Mouse (Mus musculus) cerebellum, postnatal 4 days (tissue): ENCODE measurements at regions not wholly inside any gene's neighbourhood (a gene's known extent, or its start where the extent isn't known, plus 50 kb on each side); places are given as distances from the start of the nearest gene placed in this dataset.

Source experiments
- DNase-seq, 2 experiments: peaks; one replicate each; pipeline ENCODE4 v3.0.0; 2022; ENCODE audit warnings: low spot score in 2 of 2, mixed read lengths in 1 of 2

DNA sequence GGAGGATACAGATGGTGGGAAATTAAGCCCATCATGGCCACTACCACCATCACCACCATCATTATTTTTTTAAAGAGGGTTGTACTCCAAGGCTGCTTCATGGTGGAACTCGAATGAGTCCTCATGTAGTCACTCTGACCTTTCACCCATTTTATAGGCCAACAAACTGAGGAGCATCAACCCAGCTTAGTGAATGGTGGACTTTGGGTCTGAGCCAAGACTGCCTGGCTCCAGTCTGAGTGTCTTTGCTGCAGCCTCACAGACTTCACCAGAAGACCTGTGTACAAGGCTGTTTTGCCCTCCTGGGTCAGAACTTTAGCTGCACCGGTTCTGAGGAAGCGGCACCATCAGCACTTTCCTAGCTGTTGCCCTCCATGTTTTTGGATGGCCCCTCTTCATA lies 184.4 kb downstream of the Emx2 start:
- no peak for DNase-seq

GRCm38 (mm10) chr19:59646231-59646630 lies 188.1 kb downstream of the Emx2 start:
- no peak for DNase-seq

DNA sequence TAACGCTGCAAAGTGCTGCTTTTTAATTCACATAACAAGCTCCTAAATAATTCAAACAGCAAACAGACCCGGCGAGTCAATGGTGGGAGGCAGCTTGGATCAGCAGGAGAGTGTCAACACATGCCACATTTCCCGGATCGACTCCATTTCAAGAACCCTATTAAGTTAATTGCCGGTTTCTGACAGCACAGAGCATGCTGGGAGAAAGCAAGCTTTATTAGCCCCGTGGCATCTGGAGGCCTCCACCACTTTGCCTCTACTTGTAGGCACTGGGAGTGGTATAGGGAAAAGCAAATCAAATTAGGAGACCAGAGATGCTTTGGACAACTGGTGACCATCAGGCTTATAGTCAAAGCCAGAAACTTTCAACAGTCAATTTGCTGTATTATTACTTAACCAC lies 188.5 kb downstream of the Emx2 start:
- no peak for DNase-seq

DNA sequence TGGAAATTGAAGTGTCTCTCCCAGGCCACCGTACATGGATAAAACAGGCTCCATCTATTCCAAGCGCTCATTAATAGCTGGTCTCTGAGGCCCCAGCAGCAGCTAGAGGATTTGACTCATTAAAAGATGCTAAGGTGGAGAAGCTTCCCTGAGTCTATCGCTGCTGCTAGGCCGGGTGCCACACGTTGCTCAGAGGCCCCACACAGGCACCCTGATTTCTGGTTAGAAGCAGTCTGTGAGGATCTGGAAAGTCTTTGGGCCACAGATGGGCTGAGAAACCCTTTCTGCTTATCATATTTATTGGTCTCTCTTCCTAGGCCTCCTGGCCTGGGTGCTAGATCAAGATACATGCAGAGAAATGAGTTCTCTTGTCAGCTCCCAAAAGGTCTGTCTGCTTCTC lies 191.2 kb downstream of the Emx2 start:
- DNase-seq, result no peak

GRCm38 (mm10) chr19:59650611-59651329 lies 192.6 kb downstream of the Emx2 start:
- DNase-seq, result no peak

DNA sequence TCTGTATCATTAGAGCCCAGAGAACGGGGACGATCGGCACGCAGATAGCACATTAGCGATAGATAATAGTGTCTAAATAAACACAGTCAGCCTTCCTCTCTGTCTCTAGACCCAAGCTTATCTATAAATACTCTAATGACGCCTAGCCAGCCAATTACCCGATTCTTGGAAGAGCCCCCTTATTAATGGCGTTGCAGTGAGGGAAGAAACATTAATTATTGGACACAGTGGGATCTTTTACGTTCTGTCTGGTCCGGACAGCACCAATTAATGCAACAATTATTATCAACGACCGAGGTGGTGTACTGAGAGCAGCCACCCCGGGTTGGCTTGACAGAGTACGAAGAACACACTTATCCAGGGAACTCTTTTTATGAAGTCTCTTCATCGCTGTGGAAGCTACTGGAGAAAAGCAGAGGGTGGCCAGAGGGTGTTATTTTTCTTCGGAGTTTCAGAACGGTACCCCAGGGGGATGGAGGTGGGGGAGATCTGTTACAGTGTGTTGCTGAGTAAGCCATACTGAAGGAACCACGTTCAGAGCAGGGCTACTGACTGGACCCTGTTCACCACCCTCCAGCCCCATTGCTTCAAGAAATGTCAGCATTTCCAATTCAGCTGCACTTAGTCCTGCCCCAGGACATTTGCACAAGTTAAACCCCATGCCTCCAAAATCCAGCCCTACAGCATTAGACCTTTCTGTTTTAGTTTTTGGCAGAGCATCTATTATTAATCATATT lies 195.6 kb downstream of the Emx2 start:
- no peak for DNase-seq

DNA sequence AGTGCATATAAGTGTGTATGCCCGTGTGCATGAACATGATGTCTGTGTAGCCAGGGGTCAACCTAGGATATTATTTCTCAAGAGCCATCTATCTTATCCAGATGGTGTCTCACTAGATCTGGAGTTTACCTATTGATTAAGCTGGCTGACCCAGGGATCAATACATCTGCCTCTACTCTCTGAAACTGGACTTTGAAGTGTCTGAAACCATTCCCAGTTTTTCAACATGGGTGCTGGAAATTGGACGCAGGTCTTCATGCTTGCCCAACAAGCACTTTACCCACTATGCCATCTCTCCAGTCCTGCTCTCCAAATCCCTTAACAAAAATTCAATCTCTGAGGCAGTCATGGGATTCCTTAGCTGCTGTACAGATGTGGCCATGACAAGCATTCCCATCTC lies 197.1 kb downstream of the Emx2 start:
- DNase-seq, result no peak

DNA sequence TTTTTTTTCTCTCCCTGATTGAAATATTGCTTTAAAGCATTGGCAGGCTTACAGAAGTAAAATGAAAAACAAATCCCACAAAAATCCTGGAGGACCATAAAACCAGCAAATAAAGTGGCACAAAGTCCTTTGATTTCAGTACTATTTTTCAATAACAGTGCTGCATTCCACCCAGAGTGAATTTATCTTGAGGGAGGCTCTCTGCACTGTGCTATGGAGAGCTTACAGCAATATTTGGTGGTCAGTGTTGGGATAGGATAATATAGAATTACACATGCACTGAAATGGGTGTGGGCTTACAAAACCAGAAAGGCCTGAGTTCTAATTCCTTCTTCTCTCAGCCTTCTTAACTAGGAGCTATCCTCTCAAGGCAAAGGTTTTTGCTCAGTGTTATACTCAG lies 211.6 kb downstream of the Emx2 start:
- DNase-seq, result no peak

DNA sequence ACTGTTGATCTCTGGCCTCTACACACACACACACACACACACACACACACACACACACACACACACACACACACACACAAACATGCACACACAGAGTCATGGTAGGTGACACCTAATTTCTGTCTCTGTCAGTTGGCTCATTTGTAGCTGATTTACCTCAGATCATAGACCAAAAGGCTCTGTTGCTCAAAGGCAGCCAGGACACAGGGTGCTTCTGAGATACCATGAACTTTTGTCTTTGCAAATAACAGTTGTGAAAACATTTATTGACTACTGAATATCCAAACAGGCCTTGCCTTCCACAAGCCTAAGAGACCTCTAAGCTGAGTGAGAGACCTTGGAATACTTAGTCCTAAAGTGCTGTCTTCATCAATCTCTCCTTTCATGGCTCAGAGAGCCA lies 215.4 kb downstream of the Emx2 start:
- DNase-seq, result no peak

- no peak for DNase-seq
Measured at GRCm38 (mm10) chr19:59679191-59679590, 221.0 kb downstream of the Emx2 start.

DNA sequence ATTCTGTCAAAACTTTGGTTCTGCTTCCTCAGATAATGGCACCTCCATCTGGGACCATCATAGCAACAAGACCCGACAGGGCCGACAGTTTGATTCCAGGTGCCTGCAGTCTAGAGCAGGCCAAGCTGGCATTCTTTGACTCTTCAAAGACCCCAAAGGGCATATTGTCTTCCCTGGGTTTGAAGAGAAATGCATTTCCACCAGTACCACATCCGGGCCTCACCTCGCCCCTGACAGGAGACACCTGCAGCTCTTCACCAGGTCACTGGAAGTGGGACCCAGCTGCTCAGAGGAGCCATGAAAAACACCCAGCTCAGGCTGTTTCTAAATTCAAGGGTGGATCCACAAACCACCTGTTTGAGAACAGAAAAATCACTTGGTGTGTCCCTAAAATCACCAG lies 222.2 kb downstream of the Emx2 start:
- DNase-seq, result no peak

DNA sequence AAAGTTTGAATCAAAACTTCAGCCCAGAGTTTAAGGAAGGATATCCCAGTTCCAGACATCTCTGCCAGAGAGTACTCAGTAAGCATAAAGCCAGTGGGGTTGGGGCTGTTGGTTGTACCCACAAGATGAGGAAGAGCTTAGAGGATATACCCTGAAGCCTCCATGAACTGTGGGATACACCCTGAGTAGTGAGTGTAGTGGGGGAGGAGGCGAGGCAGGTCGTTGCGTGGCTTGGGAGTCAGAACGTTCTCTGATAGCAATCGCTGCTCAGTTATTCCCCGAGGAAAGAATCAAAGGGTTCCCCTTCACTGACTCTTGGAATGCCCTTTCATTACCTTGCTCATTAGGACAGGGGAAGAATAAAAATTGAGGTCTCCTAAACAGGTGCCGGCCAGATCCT lies 226.1 kb downstream of the Emx2 start:
- DNase-seq, result no peak

- no peak for DNase-seq
Measured at GRCm38 (mm10) chr19:59685826-59686717, 227.9 kb downstream of the Emx2 start.

DNA sequence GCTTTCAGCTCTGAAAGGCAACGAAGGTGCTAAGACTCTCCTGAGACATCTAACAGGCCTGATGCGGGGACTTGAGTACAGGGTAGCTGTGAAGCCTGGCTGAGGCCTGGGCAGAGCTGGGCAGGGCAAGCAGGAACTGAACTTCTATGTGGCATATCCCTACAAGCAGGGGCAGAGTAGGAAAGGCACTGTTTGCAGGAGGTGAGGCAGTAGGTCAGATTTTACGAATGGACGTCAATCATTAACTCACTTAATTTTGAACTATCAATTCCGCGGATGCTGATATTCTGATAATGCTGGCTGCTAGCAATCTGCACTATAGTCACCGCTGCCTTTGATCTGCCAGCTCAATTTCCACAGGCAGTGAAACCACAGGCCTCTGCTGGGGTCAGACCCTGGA lies 229.0 kb downstream of the Emx2 start:
- no peak for DNase-seq

DNA sequence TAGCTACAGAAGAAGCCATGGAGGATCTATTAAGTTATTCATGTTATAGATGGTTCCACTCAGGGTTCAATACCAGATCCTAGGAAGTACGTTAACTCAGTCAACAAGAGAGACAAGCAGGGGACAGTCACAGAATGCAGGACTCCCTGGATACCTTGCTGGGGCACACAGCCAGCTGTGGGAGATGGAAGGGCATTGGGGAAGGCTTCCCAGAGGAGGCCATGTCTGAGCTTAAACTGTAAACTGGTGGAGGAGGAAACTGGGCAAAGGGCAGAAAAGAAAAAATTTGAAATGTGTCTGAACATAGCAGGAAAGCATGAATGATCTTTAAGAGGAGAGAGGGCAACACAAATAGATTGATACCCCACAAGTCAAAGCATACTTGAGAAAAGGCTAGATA lies 229.5 kb downstream of the Emx2 start:
- no peak for DNase-seq

DNA sequence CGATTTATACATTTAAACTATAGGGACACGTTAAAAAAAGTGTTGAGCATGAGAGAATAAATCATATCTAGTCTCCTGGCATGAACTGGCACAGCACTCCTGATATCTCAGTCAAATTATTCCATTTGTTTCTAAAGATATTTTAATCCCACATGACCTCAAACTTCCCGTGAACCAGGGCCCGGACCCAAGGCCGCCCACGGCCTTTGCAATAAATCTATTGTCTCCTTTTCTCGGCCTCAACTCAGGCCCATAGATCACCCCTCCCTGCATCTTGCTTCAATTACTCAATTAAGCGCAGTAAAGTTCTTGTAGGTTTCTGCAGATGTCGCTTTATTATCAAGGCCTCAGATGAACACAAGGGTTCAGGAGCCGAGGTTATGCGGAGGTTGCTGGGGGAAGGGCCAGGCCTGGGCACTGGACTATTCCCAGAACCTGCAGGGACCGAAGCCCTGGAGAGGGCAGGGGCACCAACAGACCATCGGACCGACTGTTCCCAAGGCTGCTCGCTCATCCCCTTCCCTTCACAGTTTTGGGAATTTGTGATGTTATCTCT lies 233.4 kb downstream of the Emx2 start:
- DNase-seq, result no peak

GRCm38 (mm10) chr19:59697628-59698027 lies 239.5 kb downstream of the Emx2 start:
- peak in 1 of 2 experiments; percentile 43 for DNase-seq

- no peak for DNase-seq
Measured at GRCm38 (mm10) chr19:59700187-59700586, 242.0 kb downstream of the Emx2 start.

GRCm38 (mm10) chr19:59707106-59707505 lies 236.3 kb downstream of the Rab11fip2 start:
- DNase-seq, result no peak

DNA sequence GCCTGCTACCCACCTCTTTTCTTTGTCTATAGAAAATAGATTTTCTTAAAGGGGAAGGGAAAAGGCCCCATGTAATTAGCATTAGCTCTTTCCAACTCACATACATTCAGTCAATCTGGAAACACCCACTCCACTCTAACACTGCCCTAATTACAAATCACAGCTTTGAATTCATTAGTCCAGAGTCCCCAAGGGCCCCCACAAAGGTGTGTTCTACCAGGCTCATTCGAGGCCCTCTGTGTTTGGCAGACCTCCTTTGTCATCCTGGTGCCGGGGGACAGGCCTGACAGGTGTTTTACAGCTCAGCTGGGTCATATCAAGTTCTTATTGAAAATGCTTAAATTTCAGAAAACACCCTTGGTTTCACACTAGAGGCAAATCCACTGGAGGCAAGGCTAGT lies 234.3 kb downstream of the Rab11fip2 start:
- no peak for DNase-seq

- no peak for DNase-seq
Measured at GRCm38 (mm10) chr19:59715086-59715485, 228.4 kb downstream of the Rab11fip2 start.

DNA sequence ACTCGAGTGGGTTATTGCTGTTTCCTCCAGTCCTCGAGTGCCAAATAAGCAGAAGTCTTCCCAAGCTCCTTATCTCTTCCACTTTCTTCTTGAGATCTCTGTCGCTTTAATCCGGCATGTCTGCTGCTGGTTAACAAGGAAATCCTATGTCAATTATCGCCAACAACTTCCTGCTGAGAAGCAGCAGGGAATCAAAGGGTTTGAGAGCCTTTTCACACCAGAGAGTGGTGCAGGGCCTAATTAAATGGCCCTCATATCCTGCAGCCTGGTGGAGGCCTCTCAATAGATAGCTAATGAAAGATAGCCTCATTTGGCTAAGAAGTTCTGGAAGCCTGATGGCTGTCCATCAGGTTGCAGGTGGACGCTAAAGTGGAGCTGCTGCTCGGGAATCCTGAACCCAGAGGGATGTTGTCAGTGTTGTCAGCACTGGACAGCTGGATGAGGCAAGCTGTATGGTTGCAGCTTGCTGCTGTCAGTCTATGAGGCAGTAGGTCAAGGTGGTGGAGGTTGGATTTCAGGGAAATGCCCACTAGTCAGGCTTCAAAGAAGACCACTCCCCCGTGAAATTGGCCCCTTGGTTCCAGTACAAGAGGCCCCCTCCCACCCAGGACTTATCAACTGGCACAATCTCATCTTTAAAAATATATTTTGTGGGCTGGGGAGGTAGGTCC lies 225.5 kb downstream of the Rab11fip2 start:
- no peak for DNase-seq
